Mouse (Mus musculus) heart, embryonic 13.5 days (tissue): ENCODE results near the gene Ino80d. TPM values are rescaled to one million over a fixed set of nuclear protein-coding genes. Genes with fewer than 3 reads are reported as not detected.

Experiments used
- ATAC-seq: fragments of 200-750 bp; cut with Nextera tagmentation; 2 replicates; pipeline ENCODE4 v1.8.0; 2017; ENCODE audit warnings: moderate TSS enrichment; ENCODE audit not compliant: insufficient number of reproducible peaks, low FRiP score, low TSS enrichment; ENCODE audit errors: extremely low read depth
- H3K27ac ChIP-seq: fragments of 300-500 bp; sonication (generic); replicated peaks from 2 replicates; pipeline ENCODE4 v1.5.1; 2015; ENCODE audit warnings: moderate library complexity, mild to moderate bottlenecking, inconsistent platforms
- H3K27me3 ChIP-seq: fragments of 300-500 bp; sonication (generic); replicated peaks from 2 replicates; pipeline ENCODE4 v1.6.1; 2015; ENCODE audit warnings: mild to moderate bottlenecking, inconsistent platforms
- H3K36me3 ChIP-seq: fragments of 300-500 bp; sonication (generic); 2 replicates; pipeline ENCODE4 v1.6.1; 2015; ENCODE audit warnings: mild to moderate bottlenecking, inconsistent platforms
- H3K4me1 ChIP-seq: fragments of 300-500 bp; sonication (generic); 2 replicates; pipeline ENCODE4 v1.6.1; 2015; ENCODE audit warnings: inconsistent platforms
- H3K4me2 ChIP-seq: fragments of 300-500 bp; sonication (generic); 2 replicates; pipeline ENCODE4 v1.6.1; 2015; ENCODE audit warnings: inconsistent platforms, mild to moderate bottlenecking, moderate library complexity
- H3K4me3 ChIP-seq: fragments of 300-500 bp; sonication (generic); 2 replicates; pipeline ENCODE4 v1.5.1; 2015; ENCODE audit warnings: moderate library complexity, mild to moderate bottlenecking, inconsistent platforms
- H3K9ac ChIP-seq: fragments of 300-500 bp; sonication (generic); 2 replicates; pipeline ENCODE4 v1.6.1; 2015; ENCODE audit warnings: inconsistent platforms, mild to moderate bottlenecking, moderate library complexity
- H3K9me3 ChIP-seq: fragments of 300-500 bp; sonication (generic); 2 replicates; pipeline ENCODE4 v1.6.1; 2016; ENCODE audit warnings: inconsistent platforms
- WGBS: fragments of 180-500 bp; shearing (Covaris S2); methylation state at CpG from one replicate; pipeline ENCODE4 v1.1.7; 2015; ENCODE audit warnings: mixed read lengths; 5-methylcytosine and 5-hydroxymethylcytosine counted together
- microRNA-seq: library from miRNA; unstranded; fragments of <30 nt; microRNA quantifications from one replicate; pipeline ENCODE4, GENCODE M21; 2016
- polyA plus RNA-seq: library from polyadenylated mRNA; unstranded; fragments of >200 nt; fragmentation: Nextera tagmentation; extraction: Ambion mirVana; gene quantifications from 2 replicates; pipeline ENCODE4 v1.2.1, GENCODE M21; 2015

Ino80d gene
- polyA plus RNA-seq, 1 experiment from 2014 or later: 7.5 TPM

DNA sequence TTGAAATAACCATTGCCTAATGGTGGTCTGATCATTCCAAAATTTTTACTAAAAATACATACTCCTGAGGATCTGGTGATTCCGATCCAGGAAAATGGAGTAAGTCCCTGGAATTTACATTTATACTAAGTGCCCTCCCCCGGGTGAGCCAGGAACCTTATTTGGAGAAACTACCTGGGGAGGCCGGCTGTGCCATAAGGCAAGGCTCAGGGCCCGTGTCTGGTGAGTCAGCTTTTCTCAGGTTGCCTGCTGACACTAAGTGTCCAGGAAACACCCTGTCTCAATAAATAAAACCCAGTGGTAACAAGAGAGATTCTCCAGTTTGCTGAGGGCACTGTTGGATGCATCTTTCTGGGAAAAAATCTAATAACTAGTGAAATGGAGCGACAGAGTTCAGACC lies 205.3 kb downstream of the Ino80d start:
- H3K27ac ChIP-seq: no peak overlapping the region

DNA sequence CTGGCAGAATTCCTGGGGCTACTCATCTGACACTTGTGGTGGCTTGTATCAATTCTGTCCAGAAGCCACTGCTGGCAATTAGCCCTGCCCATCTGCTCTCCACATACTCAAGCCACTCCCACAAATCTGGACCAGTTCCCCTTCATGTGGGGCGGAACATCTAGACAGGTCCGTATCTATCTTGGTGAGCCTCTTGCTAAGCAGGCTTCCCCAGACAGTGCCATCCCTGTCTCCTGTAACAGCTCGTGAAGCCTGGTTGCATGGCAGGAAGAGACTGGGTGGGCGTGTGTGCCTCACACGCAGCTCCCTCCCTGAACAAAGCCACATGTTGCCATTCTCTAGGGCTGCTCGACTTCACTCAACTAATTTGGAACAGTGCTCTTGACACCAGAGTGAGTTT lies 206.0 kb downstream of the Ino80d start:
- no peak for ATAC-seq
- H3K36me3 ChIP-seq: no peaks in the 10 kb centered on the region
- H3K4me2 ChIP-seq: no peak overlapping the region
- 62% methylated on average over 6 of the region's 6 CpGs for WGBS
- no peak overlapping the region for H3K27ac ChIP-seq
- no peaks in the 10 kb centered on the region for H3K9me3 ChIP-seq
- no peaks in the 10 kb centered on the region for H3K27me3 ChIP-seq
- H3K9ac ChIP-seq: no peak overlapping the region
- H3K4me1 ChIP-seq: peaks cover 7% of the 10 kb centered on the region
- H3K4me3 ChIP-seq: no peak overlapping the region

More for the DNA sequence above, 205.3 kb downstream of the Ino80d start:
- no peaks in the 10 kb centered on the region for H3K36me3 ChIP-seq
- H3K9me3 ChIP-seq: no peaks in the 10 kb centered on the region
- H3K4me1 ChIP-seq: peaks cover 7% of the 10 kb centered on the region
- H3K9ac ChIP-seq: no peak overlapping the region
- H3K4me2 ChIP-seq: no peak overlapping the region
- H3K4me3 ChIP-seq: no peak overlapping the region
- WGBS: 67% methylated on average over 5 of the region's 5 CpGs
- H3K27me3 ChIP-seq: no peaks in the 10 kb centered on the region
- no peak for ATAC-seq

Small RNA genes within 50 kb of the gene (microRNA-seq; reads per million reads assigned to microRNA genes)
- gene Gm24557 (not detected), gene Gm44468 (not detected)

Other genes with a start within 250 kb of the Ino80d start
- gene Eef1b2, start 62.2 kb upstream of the Ino80d start, polyA plus RNA-seq: 338 and 379 TPM in 2 replicates
- 299 and 320 TPM in 2 replicates for gene Ndufs1, start 62.2 kb upstream of the Ino80d start, polyA plus RNA-seq
- gene Gpr1, start 99.9 kb upstream of the Ino80d start, polyA plus RNA-seq: 0.22 and 0.27 TPM in 2 replicates
- 6.5 and 7.0 TPM in 2 replicates for gene Zdbf2, start 158.6 kb upstream of the Ino80d start, polyA plus RNA-seq